Mouse (Mus musculus): ENCODE results near the gene Cpne7. TPM values are rescaled to one million over a fixed set of nuclear protein-coding genes. Genes with fewer than 3 reads are reported as not detected.

Cpne7 gene
- polyA plus RNA-seq (2012; rRNA removed) = 72.5 and 108 TPM in 2 replicates

DNA sequence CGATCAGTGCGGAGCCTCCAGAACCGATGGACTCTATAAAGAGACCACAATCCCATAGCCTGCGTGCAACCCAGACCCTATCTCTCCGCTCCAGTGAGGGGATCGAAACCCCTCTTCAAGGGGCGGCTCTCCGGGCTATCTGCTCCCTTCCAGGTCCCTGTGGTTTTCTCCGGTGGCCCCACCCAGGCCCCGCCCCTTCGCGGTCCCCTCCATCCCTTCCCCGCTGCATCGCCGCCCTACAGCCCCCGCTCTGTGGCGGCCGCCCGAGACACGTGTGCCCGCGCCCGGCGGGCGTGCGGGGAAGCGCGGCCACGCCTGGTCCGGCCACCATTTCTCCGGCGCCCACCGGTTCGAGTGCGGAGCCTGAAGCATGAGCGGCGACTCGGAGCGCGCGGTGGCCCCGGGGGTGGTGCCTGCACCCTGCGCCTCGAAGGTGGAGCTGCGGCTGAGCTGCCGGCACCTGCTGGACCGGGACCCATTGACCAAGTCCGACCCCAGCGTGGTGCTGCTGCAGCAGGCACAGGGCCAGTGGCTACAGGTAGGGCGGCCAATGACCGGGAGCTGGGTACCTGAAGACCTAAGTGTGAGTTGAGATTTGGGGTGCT is at the start of gene Cpne7:
Cpne7 (plus strand) TSS at position 248 of the 605 bp plus-strand sequence.
- peak within 1 kb of the TSS; percentile 54 for H3K4me3 ChIP-seq (ENCODE audit: insufficient read depth, low read length)
- peaks cover under 1% of the 10 kb centered on the region; the same call in 1 of the 2 replicates for H3K4me1 ChIP-seq (ENCODE audit: control insufficient read depth, insufficient read depth, low read length)
- no peak within 1 kb of the TSS for H3K27ac ChIP-seq (ENCODE audit: insufficient read depth, low read length)
- TF ChIP-seq POLR2A (IDR thresholded peaks at IDR 0.05; ENCODE audit: extremely low read depth, insufficient read depth, low read length) (no peak), CTCF (IDR thresholded peaks at IDR 0.05; ENCODE audit: extremely low read depth, insufficient read depth, low read length) (no peak)

DNA sequence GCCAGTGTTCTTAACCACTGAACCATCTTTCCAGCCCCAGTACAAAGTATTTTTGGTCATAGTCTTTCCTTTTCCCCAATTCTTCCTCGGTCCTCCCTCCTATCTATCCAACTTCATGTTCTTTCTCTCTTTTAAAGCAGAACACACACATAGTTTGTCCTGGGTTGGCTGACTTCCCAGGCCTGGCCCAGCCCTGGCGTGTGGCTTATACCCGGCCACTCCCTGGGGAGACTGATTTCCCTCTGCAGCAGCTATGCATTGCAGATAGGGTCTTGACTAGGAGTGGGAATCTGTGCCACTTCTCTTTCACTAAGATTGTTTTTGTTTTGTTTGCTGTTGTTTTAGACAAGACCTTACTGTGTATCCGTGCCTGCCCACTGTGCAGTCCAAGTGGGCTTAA is 46.0 kb upstream of the Cpne7 start:
- Histone ChIP-seq H3K27ac (ENCODE audit: insufficient read depth, low read length) (no peak overlapping the region), H3K4me1 (ENCODE audit: control insufficient read depth, insufficient read depth, low read length) (peaks cover 4% of the 10 kb centered on the region), H3K4me3 (ENCODE audit: insufficient read depth, low read length) (no peak overlapping the region)
- no peak for TF ChIP-seq CTCF (IDR thresholded peaks at IDR 0.05; ENCODE audit: extremely low read depth, insufficient read depth, low read length)
- no peak for TF ChIP-seq POLR2A (IDR thresholded peaks at IDR 0.05; ENCODE audit: extremely low read depth, insufficient read depth, low read length)

DNA sequence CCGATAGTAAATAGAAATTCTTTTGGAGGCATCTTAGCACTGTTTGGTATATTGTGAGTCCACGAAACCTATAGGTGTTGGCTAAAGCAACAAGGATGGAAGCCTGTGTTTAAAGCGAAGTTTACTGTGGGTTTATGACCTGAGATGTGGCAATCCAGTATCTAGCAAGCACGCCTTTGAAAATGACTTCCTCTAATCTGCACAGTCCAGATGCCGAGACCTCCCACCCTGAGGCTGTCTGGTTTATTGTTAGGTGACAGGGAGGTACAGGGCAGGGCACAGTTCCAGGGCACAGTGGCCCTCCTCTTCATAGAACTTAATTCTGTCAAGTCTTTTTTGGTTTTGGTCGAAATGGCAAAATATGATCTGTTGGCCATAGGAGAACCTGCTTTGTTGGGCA is 40.0 kb upstream of the Cpne7 start:
- H3K4me3 ChIP-seq (ENCODE audit: insufficient read depth, low read length) = no peak overlapping the region
- no peaks in the 10 kb centered on the region for H3K4me1 ChIP-seq (ENCODE audit: control insufficient read depth, insufficient read depth, low read length)
- TF ChIP-seq CTCF (IDR thresholded peaks at IDR 0.05; ENCODE audit: extremely low read depth, insufficient read depth, low read length) (no peak), POLR2A (IDR thresholded peaks at IDR 0.05; ENCODE audit: extremely low read depth, insufficient read depth, low read length) (no peak)
- no peak overlapping the region for H3K27ac ChIP-seq (ENCODE audit: insufficient read depth, low read length)

DNA sequence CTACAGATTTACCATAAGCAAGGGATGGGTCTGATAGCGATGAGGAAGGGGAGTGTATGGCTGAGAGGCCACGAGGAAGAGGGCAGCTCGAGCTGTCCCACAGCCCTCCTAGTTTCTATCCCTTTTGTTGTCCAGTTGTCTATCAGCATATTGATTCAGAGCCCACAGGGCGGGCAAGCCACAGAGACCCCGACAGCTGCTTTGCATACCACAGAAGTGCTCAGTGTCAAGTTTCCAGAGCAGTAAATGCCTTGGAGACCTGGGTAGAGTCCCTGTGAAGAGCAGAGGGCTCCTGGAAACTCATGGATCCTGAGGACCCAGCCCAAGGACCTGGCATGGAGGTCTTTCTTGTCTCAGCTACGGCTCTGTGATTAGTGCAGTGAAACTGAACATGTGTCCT is 34.2 kb upstream of the Cpne7 start:
- Histone ChIP-seq H3K27ac (ENCODE audit: insufficient read depth, low read length) (peak overlapping the region; percentile 43; the same call in 1 of the 2 replicates), H3K4me1 (ENCODE audit: control insufficient read depth, insufficient read depth, low read length) (no peaks in the 10 kb centered on the region), H3K4me3 (ENCODE audit: insufficient read depth, low read length) (no peak overlapping the region)
- TF ChIP-seq CTCF (IDR thresholded peaks at IDR 0.05; ENCODE audit: extremely low read depth, insufficient read depth, low read length) (no peak), POLR2A (IDR thresholded peaks at IDR 0.05; ENCODE audit: extremely low read depth, insufficient read depth, low read length) (no peak)

DNA sequence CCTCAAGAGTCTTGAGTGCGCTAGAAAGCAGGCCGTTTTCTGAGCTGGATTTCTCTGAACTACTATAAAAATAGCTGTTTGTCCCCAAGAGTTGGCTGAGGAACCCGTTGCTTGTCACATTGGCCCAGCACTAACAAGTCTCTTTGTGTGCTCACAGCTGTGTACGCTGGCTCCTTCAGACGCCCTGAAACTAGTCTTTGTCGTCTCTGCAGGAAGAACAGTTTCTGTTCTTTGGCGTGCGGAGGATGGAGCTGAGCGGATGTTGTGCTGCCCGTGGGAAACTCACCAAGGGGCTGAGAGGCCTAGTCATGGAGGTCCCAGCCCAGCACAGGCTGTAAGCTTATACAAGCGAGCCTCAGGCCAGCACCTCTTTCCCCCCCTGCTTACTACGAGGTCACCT is 33.6 kb upstream of the Cpne7 start:
- Histone ChIP-seq H3K4me1 (ENCODE audit: control insufficient read depth, insufficient read depth, low read length) (no peaks in the 10 kb centered on the region), H3K4me3 (ENCODE audit: insufficient read depth, low read length) (no peak overlapping the region), H3K27ac (ENCODE audit: insufficient read depth, low read length) (peak overlapping the region; percentile 89)
- TF ChIP-seq POLR2A (IDR thresholded peaks at IDR 0.05; ENCODE audit: extremely low read depth, insufficient read depth, low read length) (no peak), CTCF (IDR thresholded peaks at IDR 0.05; ENCODE audit: extremely low read depth, insufficient read depth, low read length) (no peak)

DNA sequence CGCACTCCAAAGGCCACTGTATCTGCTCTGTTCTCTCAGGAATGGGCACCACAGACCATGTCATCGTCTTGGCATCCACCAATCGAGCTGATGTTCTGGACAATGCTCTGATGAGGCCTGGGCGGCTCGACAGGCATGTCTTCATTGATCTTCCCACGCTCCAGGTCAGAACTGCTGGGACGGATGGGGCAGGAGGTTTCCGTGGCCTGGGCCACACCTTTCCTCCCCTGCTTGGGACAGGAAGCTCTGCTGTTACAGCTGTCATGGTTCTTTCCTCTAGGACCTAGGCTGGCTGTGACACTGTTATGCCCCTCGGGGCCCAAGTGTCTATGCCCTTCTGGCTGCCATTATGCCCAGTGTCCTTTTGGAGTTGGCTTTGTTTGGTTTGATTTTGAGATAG is 29.9 kb upstream of the Cpne7 start:
- H3K4me3 ChIP-seq (ENCODE audit: insufficient read depth, low read length) = no peak overlapping the region
- TF ChIP-seq CTCF (IDR thresholded peaks at IDR 0.05; ENCODE audit: extremely low read depth, insufficient read depth, low read length) (no peak), POLR2A (IDR thresholded peaks at IDR 0.05; ENCODE audit: extremely low read depth, insufficient read depth, low read length) (no peak)
- no peaks in the 10 kb centered on the region for H3K4me1 ChIP-seq (ENCODE audit: control insufficient read depth, insufficient read depth, low read length)
- no peak overlapping the region for H3K27ac ChIP-seq (ENCODE audit: insufficient read depth, low read length)

DNA sequence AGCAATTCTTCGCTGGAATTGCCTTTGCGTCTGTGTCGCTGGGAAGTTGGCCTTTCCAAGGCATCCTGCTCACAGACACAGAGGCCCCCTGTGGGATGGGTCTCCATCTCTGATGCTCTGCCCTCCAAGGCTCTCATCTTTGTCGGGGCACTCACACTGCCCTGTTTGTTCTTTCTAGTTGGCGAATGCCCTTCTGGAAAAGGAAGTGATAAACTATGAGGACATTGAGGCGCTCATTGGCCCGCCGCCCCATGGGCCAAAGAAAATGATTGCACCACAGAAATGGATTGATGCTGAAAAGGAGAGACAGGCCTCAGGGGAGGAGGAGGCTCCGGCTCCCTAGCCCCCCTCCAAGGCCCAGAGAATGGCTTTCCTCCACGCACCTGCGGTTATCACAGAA is 20.0 kb upstream of the Cpne7 start:
- H3K27ac ChIP-seq (ENCODE audit: insufficient read depth, low read length) = no peak overlapping the region
- H3K4me3 ChIP-seq (ENCODE audit: insufficient read depth, low read length) = no peak overlapping the region
- TF ChIP-seq CTCF (IDR thresholded peaks at IDR 0.05; ENCODE audit: extremely low read depth, insufficient read depth, low read length) = no peak
- no peak for TF ChIP-seq POLR2A (IDR thresholded peaks at IDR 0.05; ENCODE audit: extremely low read depth, insufficient read depth, low read length)
- no peaks in the 10 kb centered on the region for H3K4me1 ChIP-seq (ENCODE audit: control insufficient read depth, insufficient read depth, low read length)

DNA sequence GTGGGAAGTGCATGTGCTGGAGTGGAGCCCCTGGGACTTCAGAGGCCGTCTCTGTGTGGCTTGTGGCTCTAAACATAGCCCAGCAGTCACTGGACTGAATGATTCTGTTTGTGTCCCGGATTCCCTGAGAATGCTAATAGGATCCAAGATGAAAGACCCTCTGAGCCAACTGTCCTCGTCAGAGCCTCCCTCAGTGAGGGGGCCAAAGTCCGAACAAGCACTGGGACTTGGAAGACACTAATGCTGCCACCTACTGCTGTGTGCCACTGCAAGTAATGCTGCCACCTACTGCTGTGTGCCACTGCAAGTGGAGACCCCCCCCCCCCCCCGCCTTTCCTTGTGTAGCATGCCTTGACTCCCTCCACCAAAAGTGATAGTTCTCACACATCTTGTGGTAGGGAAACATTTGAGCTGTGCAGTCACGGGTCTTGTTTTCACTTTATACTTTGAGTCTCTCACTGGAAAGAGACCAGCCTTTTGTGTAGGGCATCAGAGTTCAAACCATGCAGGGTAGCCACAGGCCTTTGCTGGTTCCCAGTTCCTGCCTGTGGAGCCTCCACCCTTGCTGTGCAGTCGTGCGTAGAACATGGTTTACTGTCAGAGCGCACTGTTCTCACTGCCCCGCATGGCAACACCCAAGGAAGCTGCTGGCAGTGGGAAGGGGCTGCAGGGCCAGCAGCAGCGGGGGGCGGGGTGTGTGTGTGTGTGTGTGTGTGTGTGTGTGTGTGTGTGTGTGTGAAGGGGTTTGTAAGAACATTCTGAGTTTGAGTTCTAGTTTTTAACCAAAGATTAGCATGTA is 19.2 kb upstream of the Cpne7 start:
- no peak overlapping the region for H3K4me3 ChIP-seq (ENCODE audit: insufficient read depth, low read length)
- H3K27ac ChIP-seq (ENCODE audit: insufficient read depth, low read length) = peak overlapping the region; percentile 28; the same call in 1 of the 2 replicates
- no peaks in the 10 kb centered on the region for H3K4me1 ChIP-seq (ENCODE audit: control insufficient read depth, insufficient read depth, low read length)
- TF ChIP-seq CTCF (IDR thresholded peaks at IDR 0.05; ENCODE audit: extremely low read depth, insufficient read depth, low read length) = no peak
- TF ChIP-seq POLR2A (IDR thresholded peaks at IDR 0.05; ENCODE audit: extremely low read depth, insufficient read depth, low read length) = 0 out of 2 replicates have a peak, but pooled peaks have one; percentile 13

DNA sequence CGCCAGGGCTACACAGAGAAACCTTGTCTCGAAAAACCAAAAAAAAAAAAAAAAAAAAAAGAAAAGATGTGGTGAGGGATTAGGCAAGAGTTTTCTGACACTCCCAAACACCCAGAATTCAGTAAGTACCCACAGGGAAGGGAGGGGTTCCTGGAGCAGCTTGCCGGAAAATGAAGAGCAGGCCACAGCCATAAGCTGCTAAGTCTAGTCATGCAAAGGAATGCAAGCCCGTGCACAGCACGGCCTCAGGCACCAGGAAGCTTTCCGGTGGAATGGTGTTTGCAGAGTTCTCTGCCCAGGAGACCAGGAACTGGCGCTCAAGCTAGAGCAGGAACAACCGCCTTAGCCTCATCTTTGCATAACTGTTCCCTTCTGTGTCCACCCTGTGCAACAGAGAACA is 16.9 kb upstream of the Cpne7 start:
- no peak overlapping the region for H3K27ac ChIP-seq (ENCODE audit: insufficient read depth, low read length)
- H3K4me1 ChIP-seq (ENCODE audit: control insufficient read depth, insufficient read depth, low read length) = peaks cover 3% of the 10 kb centered on the region; the same call in 1 of the 2 replicates
- no peak overlapping the region for H3K4me3 ChIP-seq (ENCODE audit: insufficient read depth, low read length)
- TF ChIP-seq POLR2A (IDR thresholded peaks at IDR 0.05; ENCODE audit: extremely low read depth, insufficient read depth, low read length) = no peak
- TF ChIP-seq CTCF (IDR thresholded peaks at IDR 0.05; ENCODE audit: extremely low read depth, insufficient read depth, low read length) = no peak

DNA sequence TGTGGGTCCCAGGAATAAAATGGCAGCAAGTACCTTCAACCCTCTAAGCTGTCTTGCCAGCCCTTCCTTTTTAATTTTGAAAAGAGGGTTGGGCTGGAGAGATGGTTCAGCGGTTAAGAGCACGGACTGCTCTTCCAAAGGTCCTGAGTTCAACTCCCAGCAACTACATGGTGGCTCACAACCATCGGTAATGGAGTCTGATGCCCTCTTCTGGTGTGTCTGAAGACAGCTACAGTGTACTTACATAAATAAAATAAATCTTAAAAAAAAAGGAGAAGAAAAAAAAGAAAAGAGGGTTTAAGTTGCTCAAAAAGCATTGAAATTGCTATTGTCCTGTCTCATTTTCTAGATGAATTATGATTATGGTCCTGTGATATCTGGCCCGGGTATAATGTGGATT is 15.9 kb upstream of the Cpne7 start:
- H3K27ac ChIP-seq (ENCODE audit: insufficient read depth, low read length) = no peak overlapping the region
- no peak for TF ChIP-seq CTCF (IDR thresholded peaks at IDR 0.05; ENCODE audit: extremely low read depth, insufficient read depth, low read length)
- TF ChIP-seq POLR2A (IDR thresholded peaks at IDR 0.05; ENCODE audit: extremely low read depth, insufficient read depth, low read length) = no peak
- no peak overlapping the region for H3K4me3 ChIP-seq (ENCODE audit: insufficient read depth, low read length)
- H3K4me1 ChIP-seq (ENCODE audit: control insufficient read depth, insufficient read depth, low read length) = peaks cover 3% of the 10 kb centered on the region; the same call in 1 of the 2 replicates

Measured in cortical plate, adult 2 months (tissue).